20 mouse cellular contexts compared by ENCODE assay signal in genomic region chrX:18179492-18179891, GRCm38 (mm10). TPM values are rescaled to one million over a fixed set of nuclear protein-coding genes. Genes with fewer than 3 reads are reported as not detected.
"Had no signal": no experiment of that assay in that cellular context is flagged by ENCODE, and none has a peak within 500 bp of the region (broad histone marks: within the 10 kb centered on the region; RNA-seq: fewer than 3 reads in every experiment).

No protein-coding gene starts in this region.

- H3K27me3 ChIP-seq: megakaryocyte, embryonic 14.5 days; midbrain, embryonic 12.5 days; neural tube, embryonic 13.5 days had no signal

- H3K4me1 ChIP-seq: midbrain, embryonic 12.5 days had no signal

- H3K36me3 ChIP-seq: midbrain, embryonic 12.5 days; neural tube, embryonic 13.5 days had no signal

- ATAC-seq: intestine, embryonic 16.5 days; lung, postnatal 0 days; midbrain, embryonic 16.5 days had no signal

- H3K4me3 ChIP-seq: megakaryocyte, embryonic 14.5 days; midbrain, embryonic 12.5 days; neural tube, embryonic 13.5 days had no signal

- H3K9ac ChIP-seq: midbrain, embryonic 12.5 days; neural tube, embryonic 13.5 days had no signal

- DNase-seq: kidney, adult 2 months; kidney, postnatal 25 days; left cerebral cortex, postnatal 4 days; lung, adult 2 months; lung, postnatal 4 days; retina, postnatal 1 day; right cerebral cortex, postnatal 14 days; thymus, postnatal 14 days had no signal

- H3K4me2 ChIP-seq: midbrain, embryonic 12.5 days; neural tube, embryonic 13.5 days had no signal

- H3K9me3 ChIP-seq: megakaryocyte, embryonic 14.5 days; midbrain, embryonic 12.5 days; neural tube, embryonic 13.5 days had no signal

- H3K27ac ChIP-seq: midbrain, embryonic 12.5 days; neural tube, embryonic 13.5 days had no signal

RNA-seq across cellular contexts. Expression of gene Dusp21, which starts 33.8 kb away (rescaled TPM):
- total RNA-seq: layer of hippocampus, postnatal 25 days; left cerebral cortex, postnatal 4 days had no signal
- polyA plus RNA-seq: intestine, embryonic 16.5 days; kidney, adult 2 months; kidney, embryonic 16.5 days; limb, embryonic 14.5 days; lung, adult 2 months; lung, postnatal 0 days; midbrain, embryonic 12.5 days; midbrain, embryonic 16.5 days; neural tube, embryonic 13.5 days; small intestine, adult 2 months; stomach, embryonic 16.5 days; urinary bladder, adult 2 months had no signal
